Mouse (Mus musculus): ENCODE measurements around the gene Glb1. TPM values are rescaled to one million over a fixed set of nuclear protein-coding genes. Genes with fewer than 3 reads are reported as not detected.

The Glb1 gene
- total RNA-seq, 1 experiment = 36.0 TPM

DNA sequence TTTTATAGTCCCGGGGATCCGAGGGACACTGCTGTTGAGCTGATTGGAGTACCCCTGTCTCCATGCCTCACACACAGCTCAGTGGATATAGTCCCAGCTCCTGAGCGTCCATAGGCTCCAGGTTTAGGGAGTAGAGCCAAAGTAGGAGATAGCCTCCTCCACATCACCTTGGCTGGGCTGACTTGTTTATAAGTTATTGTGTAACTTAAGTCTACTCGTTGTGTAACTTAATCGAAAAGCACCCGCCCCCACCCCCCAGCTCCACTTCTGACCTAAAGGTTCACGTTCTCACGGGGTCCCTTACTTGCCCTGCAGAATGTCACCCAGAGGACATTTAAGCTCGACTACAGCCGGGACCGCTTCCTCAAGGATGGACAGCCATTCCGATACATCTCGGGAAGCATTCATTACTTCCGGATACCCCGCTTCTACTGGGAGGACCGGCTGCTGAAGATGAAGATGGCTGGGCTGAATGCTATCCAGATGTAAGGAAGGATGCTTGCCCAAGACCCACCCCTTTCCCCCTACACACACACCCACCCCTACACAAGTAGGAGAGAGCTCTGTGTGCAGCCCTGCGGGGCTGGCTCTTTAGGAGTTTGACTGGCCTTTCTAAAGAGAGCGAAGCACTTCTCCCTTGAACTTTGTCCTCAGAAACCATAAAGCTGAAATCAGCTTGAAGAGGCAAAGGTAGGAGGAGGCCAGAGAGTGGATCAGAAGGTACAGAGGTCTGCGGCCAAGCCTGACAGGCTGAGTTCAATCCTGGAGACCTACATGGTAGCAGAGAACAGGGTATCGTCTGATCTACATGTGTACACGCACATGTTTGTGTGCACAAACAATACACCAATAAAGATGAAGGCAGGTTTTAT is 16.0 kb downstream of the Glb1 start:
- in situ Hi-C loops (cut with MboI; ENCODE audit: low sequenced_read_pairs in 2 of 2, unreplicated experiment in 2 of 2) = no loop called here
- Histone ChIP-seq H3K9ac (ENCODE audit: insufficient read depth, low read depth, low read length, poor library complexity, severe bottlenecking) (no peak overlapping the region), H3K27ac (ENCODE audit: insufficient read depth, low read depth, low read length, poor library complexity, severe bottlenecking) (no peak overlapping the region; the same call in 1 of the 2 replicates), H3K4me1 (ENCODE audit: control insufficient read depth in 2 of 2, insufficient read depth in 2 of 2, low read length in 2 of 2, poor library complexity in 1 of 2) (peaks cover 0 to 3% of the 10 kb centered on the region in 2 experiments; a peak in 1 of 4 replicates), H3K36me3 (ENCODE audit: control insufficient read depth, insufficient read depth, low read length, poor library complexity, severe bottlenecking) (peaks cover 56% of the 10 kb centered on the region), H3K9me3 (ENCODE audit: control insufficient read depth, insufficient read depth, low read depth, low read length) (peaks cover 38% of the 10 kb centered on the region), H3K4me3 (ENCODE audit: insufficient read depth in 1 of 2, low read depth in 1 of 2, low read length in 2 of 2, poor library complexity in 1 of 2, severe bottlenecking in 1 of 2) (no peak overlapping the region)
- TF ChIP-seq MAFK (IDR thresholded peaks at IDR 0.05; ENCODE audit: insufficient read depth, low read depth, low read length) = no peak
- no peak for TF ChIP-seq HCFC1 (IDR thresholded peaks at IDR 0.05; ENCODE audit: borderline replicate concordance, insufficient read depth, low read length)
- no peak for TF ChIP-seq ZC3H11A (IDR thresholded peaks at IDR 0.05; ENCODE audit: borderline replicate concordance, low read depth, low read length)
- no peak for TF ChIP-seq ZNF384 (IDR thresholded peaks at IDR 0.05; ENCODE audit: low read depth, low read length)
- TF ChIP-seq CHD2 (IDR thresholded peaks at IDR 0.05; ENCODE audit: low read depth, low read length) = no peak
- DNase-seq (ENCODE audit: low read depth, low spot score) = no peak

DNA sequence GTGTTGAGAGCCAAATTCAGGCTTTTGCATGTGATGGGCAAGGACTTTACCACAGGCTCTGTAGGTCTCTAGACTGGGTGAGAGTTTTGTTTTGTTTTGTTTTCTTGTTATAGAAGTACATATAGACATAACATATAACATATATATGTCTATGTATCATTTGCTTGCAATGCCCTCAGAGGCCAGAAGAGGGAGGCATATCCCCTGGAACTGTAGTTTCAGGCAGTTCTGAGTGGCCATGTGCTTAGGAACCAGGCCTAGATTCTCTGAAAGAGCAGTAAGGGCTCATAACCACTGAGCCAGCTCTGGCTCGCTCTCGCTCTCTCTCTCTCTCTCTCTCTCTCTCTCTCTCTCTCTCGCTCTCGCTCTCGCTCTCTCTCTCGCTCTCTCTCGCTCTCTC is 17.3 kb downstream of the Glb1 start:
- Histone ChIP-seq H3K27ac (ENCODE audit: insufficient read depth, low read depth, low read length, poor library complexity, severe bottlenecking) (no peak overlapping the region), H3K9ac (ENCODE audit: insufficient read depth, low read depth, low read length, poor library complexity, severe bottlenecking) (no peak overlapping the region), H3K4me3 (ENCODE audit: insufficient read depth in 1 of 2, low read depth in 1 of 2, low read length in 2 of 2, poor library complexity in 1 of 2, severe bottlenecking in 1 of 2) (no peak overlapping the region), H3K36me3 (ENCODE audit: control insufficient read depth, insufficient read depth, low read length, poor library complexity, severe bottlenecking) (peaks cover 48% of the 10 kb centered on the region), H3K4me1 (ENCODE audit: control insufficient read depth in 2 of 2, insufficient read depth in 2 of 2, low read length in 2 of 2, poor library complexity in 1 of 2) (peaks cover 0 to 3% of the 10 kb centered on the region in 2 experiments; a peak in 1 of 4 replicates), H3K9me3 (ENCODE audit: control insufficient read depth, insufficient read depth, low read depth, low read length) (peaks cover 35% of the 10 kb centered on the region)
- no peak for DNase-seq (ENCODE audit: low read depth, low spot score)
- no peak for TF ChIP-seq HCFC1 (IDR thresholded peaks at IDR 0.05; ENCODE audit: borderline replicate concordance, insufficient read depth, low read length)
- TF ChIP-seq ZNF384 (IDR thresholded peaks at IDR 0.05; ENCODE audit: low read depth, low read length) = no peak
- TF ChIP-seq MAFK (IDR thresholded peaks at IDR 0.05; ENCODE audit: insufficient read depth, low read depth, low read length) = no peak
- TF ChIP-seq ZC3H11A (IDR thresholded peaks at IDR 0.05; ENCODE audit: borderline replicate concordance, low read depth, low read length) = no peak
- TF ChIP-seq CHD2 (IDR thresholded peaks at IDR 0.05; ENCODE audit: low read depth, low read length) = no peak
- in situ Hi-C loops (cut with MboI; ENCODE audit: low sequenced_read_pairs in 2 of 2, unreplicated experiment in 2 of 2) = no loop called here

DNA sequence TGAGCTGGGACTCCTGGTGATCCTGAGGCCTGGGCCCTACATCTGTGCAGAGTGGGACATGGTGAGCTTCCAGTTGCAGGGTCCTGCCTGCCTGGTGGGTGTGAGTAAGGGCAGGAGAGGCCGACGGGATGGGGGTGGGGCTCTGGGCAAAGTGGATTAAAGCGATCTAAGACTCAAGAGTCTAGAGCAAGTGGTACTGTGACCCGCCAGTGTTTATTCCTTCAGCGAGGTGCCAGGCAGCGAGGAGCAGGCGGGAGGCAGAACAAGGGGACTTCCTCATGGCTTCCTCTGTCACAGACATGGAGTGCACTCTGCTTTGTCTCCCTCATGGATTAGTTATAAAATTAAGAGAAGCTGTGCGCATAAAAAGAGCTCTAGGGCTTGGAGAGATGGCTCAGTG is 19.6 kb downstream of the Glb1 start:
- no peak overlapping the region; the same call in 1 of the 2 replicates for H3K27ac ChIP-seq (ENCODE audit: insufficient read depth, low read depth, low read length, poor library complexity, severe bottlenecking)
- no peak for TF ChIP-seq ZC3H11A (IDR thresholded peaks at IDR 0.05; ENCODE audit: borderline replicate concordance, low read depth, low read length)
- TF ChIP-seq ZNF384 (IDR thresholded peaks at IDR 0.05; ENCODE audit: low read depth, low read length) = no peak
- TF ChIP-seq MAFK (IDR thresholded peaks at IDR 0.05; ENCODE audit: insufficient read depth, low read depth, low read length) = no peak
- no peak for TF ChIP-seq HCFC1 (IDR thresholded peaks at IDR 0.05; ENCODE audit: borderline replicate concordance, insufficient read depth, low read length)
- no peak for TF ChIP-seq CHD2 (IDR thresholded peaks at IDR 0.05; ENCODE audit: low read depth, low read length)
- H3K9me3 ChIP-seq (ENCODE audit: control insufficient read depth, insufficient read depth, low read depth, low read length) = peaks cover 18% of the 10 kb centered on the region
- peaks cover 0 to 3% of the 10 kb centered on the region in 2 experiments; a peak in 1 of 4 replicates for H3K4me1 ChIP-seq (ENCODE audit: control insufficient read depth in 2 of 2, insufficient read depth in 2 of 2, low read length in 2 of 2, poor library complexity in 1 of 2)
- H3K9ac ChIP-seq (ENCODE audit: insufficient read depth, low read depth, low read length, poor library complexity, severe bottlenecking) = peak overlapping the region; percentile 43; the same call in 1 of the 2 replicates
- DNase-seq (ENCODE audit: low read depth, low spot score) = no peak
- peaks cover 40% of the 10 kb centered on the region for H3K36me3 ChIP-seq (ENCODE audit: control insufficient read depth, insufficient read depth, low read length, poor library complexity, severe bottlenecking)
- H3K4me3 ChIP-seq (ENCODE audit: insufficient read depth in 1 of 2, low read depth in 1 of 2, low read length in 2 of 2, poor library complexity in 1 of 2, severe bottlenecking in 1 of 2) = no peak overlapping the region
- in situ Hi-C loops (cut with MboI; ENCODE audit: low sequenced_read_pairs in 2 of 2, unreplicated experiment in 2 of 2) = no loop called here

DNA sequence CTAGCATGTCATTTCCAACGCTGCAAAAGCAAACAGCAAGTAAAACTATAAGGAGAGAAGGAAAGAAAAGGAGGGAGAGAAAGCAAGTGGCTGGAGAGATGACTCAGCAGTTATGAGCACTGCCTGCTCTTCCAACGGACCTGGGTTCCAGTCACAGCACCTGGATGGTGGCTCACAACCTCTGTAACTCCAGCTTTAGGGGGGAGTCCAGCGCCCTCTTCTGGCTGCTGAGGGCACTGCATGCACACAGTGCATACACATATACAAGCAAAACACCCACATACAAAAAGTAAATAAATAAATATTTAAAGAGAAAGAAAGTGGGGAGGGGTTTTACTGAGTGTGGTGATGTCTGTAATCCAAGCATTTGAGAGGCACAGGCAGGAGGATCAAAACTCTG is 20.2 kb downstream of the Glb1 start:
- Histone ChIP-seq H3K27ac (ENCODE audit: insufficient read depth, low read depth, low read length, poor library complexity, severe bottlenecking) (no peak overlapping the region), H3K4me1 (ENCODE audit: control insufficient read depth in 2 of 2, insufficient read depth in 2 of 2, low read length in 2 of 2, poor library complexity in 1 of 2) (peaks cover 0 to 3% of the 10 kb centered on the region in 2 experiments; a peak in 1 of 4 replicates), H3K36me3 (ENCODE audit: control insufficient read depth, insufficient read depth, low read length, poor library complexity, severe bottlenecking) (peaks cover 43% of the 10 kb centered on the region), H3K9me3 (ENCODE audit: control insufficient read depth, insufficient read depth, low read depth, low read length) (peaks cover 12% of the 10 kb centered on the region), H3K9ac (ENCODE audit: insufficient read depth, low read depth, low read length, poor library complexity, severe bottlenecking) (no peak overlapping the region), H3K4me3 (ENCODE audit: insufficient read depth in 1 of 2, low read depth in 1 of 2, low read length in 2 of 2, poor library complexity in 1 of 2, severe bottlenecking in 1 of 2) (no peak overlapping the region)
- TF ChIP-seq HCFC1 (IDR thresholded peaks at IDR 0.05; ENCODE audit: borderline replicate concordance, insufficient read depth, low read length) = no peak
- peak; percentile 45; the same call in 1 of the 2 replicates for TF ChIP-seq MAFK (IDR thresholded peaks at IDR 0.05; ENCODE audit: insufficient read depth, low read depth, low read length)
- no peak for TF ChIP-seq CHD2 (IDR thresholded peaks at IDR 0.05; ENCODE audit: low read depth, low read length)
- TF ChIP-seq ZNF384 (IDR thresholded peaks at IDR 0.05; ENCODE audit: low read depth, low read length) = no peak
- DNase-seq (ENCODE audit: low read depth, low spot score) = no peak
- in situ Hi-C loops (cut with MboI; ENCODE audit: low sequenced_read_pairs in 2 of 2, unreplicated experiment in 2 of 2) = no loop called here

Data from ES-E14 (cell line).